ENCODE assay signal across 10 mouse cellular contexts in genomic region chrX:73593212-73593611, GRCm38 (mm10). TPM values are rescaled to one million over a fixed set of nuclear protein-coding genes. Genes with fewer than 3 reads are reported as not detected.
DNase-seq lines count a peak whose midpoint lies in the region; ATAC-seq and TF ChIP-seq lines count a peak whose summit lies in the region.
"Had no signal": no experiment of that assay in that cellular context is flagged by ENCODE, and none has a peak within 500 bp of the region (broad histone marks: within the 10 kb centered on the region; RNA-seq: fewer than 3 reads in every experiment).

No protein-coding gene starts in this region.

- H3K4me1 ChIP-seq in heart, embryonic 12.5 days (replicated peaks): 0 out of 2 replicates have a peak, but pooled peaks cover 3% of the 10 kb centered on the region
- no peaks in the 10 kb centered on the region for H3K4me1 ChIP-seq in ES-Bruce4 (ENCODE audit: control insufficient read depth, insufficient read depth, low read length)
- H3K4me1 ChIP-seq in liver, embryonic 14.5 days (replicated peaks; ENCODE audit: control insufficient read depth in 2 of 2, insufficient read depth in 2 of 2, low read length in 1 of 2): peaks cover 0 to 3% of the 10 kb centered on the region in 2 experiments; a peak in 1 of 4 replicates
- H3K4me1 ChIP-seq in stomach, embryonic 15.5 days: no peaks in the 10 kb centered on the region
- H3K4me1 ChIP-seq: embryonic facial prominence, embryonic 13.5 days; neural tube, embryonic 12.5 days had no signal

- H3K4me2 ChIP-seq in heart, embryonic 12.5 days: no peak overlapping the region
- no peak overlapping the region for H3K4me2 ChIP-seq in liver, embryonic 14.5 days (ENCODE audit: low read depth)
- H3K4me2 ChIP-seq in stomach, embryonic 15.5 days: no peak overlapping the region
- H3K4me2 ChIP-seq: embryonic facial prominence, embryonic 13.5 days; neural tube, embryonic 12.5 days had no signal

- intact Hi-C loops in gastrocnemius, postnatal 14 days (cut with DNase I; ENCODE audit: low total_unique reads): no loop called here

- H3K9ac ChIP-seq in heart, embryonic 12.5 days: no peak overlapping the region
- H3K9ac ChIP-seq in ES-Bruce4 (ENCODE audit: low read depth, poor library complexity, severe bottlenecking): no peak overlapping the region
- no peak overlapping the region for H3K9ac ChIP-seq in liver, embryonic 14.5 days (replicated peaks)
- H3K9ac ChIP-seq in stomach, embryonic 15.5 days: no peak overlapping the region
- H3K9ac ChIP-seq: embryonic facial prominence, embryonic 13.5 days; neural tube, embryonic 12.5 days had no signal

- H3K27me3 ChIP-seq in heart, embryonic 12.5 days (replicated peaks): peaks cover 13% of the 10 kb centered on the region; the same call in 1 of the 2 replicates
- no peaks in the 10 kb centered on the region for H3K27me3 ChIP-seq in ES-Bruce4 (ENCODE audit: control insufficient read depth, insufficient read depth, low read length, poor library complexity, severe bottlenecking)
- no peaks in the 10 kb centered on the region for H3K27me3 ChIP-seq in liver, embryonic 14.5 days (ENCODE audit: control insufficient read depth, insufficient read depth, low read length)
- H3K27me3 ChIP-seq in stomach, embryonic 15.5 days (replicated peaks): 0 out of 2 replicates have a peak, but pooled peaks cover 3% of the 10 kb centered on the region
- H3K27me3 ChIP-seq: neural tube, embryonic 12.5 days had no signal

- TF ChIP-seq POLR2A in ES-Bruce4 (IDR thresholded peaks at IDR 0.05; ENCODE audit: insufficient read depth, low read length): no peak

- H3K4me3 ChIP-seq in heart, embryonic 12.5 days: no peak overlapping the region
- no peak overlapping the region for H3K4me3 ChIP-seq in ES-Bruce4 (ENCODE audit: low read depth, low read length)
- no peak overlapping the region for H3K4me3 ChIP-seq in liver, embryonic 14.5 days (ENCODE audit: insufficient read depth in 1 of 2, low read depth in 2 of 2, low read length in 2 of 2)
- H3K4me3 ChIP-seq in stomach, embryonic 15.5 days (replicated peaks): no peak overlapping the region
- H3K4me3 ChIP-seq: embryonic facial prominence, embryonic 13.5 days; neural tube, embryonic 12.5 days had no signal

- peak; percentile 55 for TF ChIP-seq CTCF in ES-Bruce4 (IDR thresholded peaks at IDR 0.05; ENCODE audit: low read depth, low read length)
- TF ChIP-seq CTCF in liver, embryonic 14.5 days (IDR thresholded peaks at IDR 0.05; ENCODE audit: low read depth): peak; percentile 69

- DNase-seq in heart, postnatal 4 days: peak; percentile 31
- peak; percentile 45 for DNase-seq in embryo, embryonic 10 days (ENCODE audit: low spot score)
- DNase-seq in liver, embryonic 14.5 days (ENCODE audit: low read depth in 3 of 3, low spot score in 3 of 3): no peak
- DNase-seq in gastrocnemius, postnatal 14 days: no peak
- no peak for DNase-seq in right cerebral cortex, postnatal 36 days (ENCODE audit: low spot score in 2 of 2)

- 21% methylated on average over 6 of the region's 6 CpGs for WGBS in heart, embryonic 12.5 days
- WGBS in liver, embryonic 14.5 days (ENCODE audit: insufficient replicate concordance): 9% methylated on average over 6 of the region's 6 CpGs
- 22% methylated on average over 6 of the region's 6 CpGs for WGBS in stomach, embryonic 15.5 days

- ATAC-seq in heart, embryonic 12.5 days (ENCODE audit: insufficient number of reproducible peaks, low FRiP score): no peak
- 0 out of 2 replicates have a peak, but pooled peaks have one; percentile 48 for ATAC-seq in liver, embryonic 14.5 days (ENCODE audit: insufficient read depth)
- peak; percentile 27; the same call in 1 of the 2 replicates for ATAC-seq in stomach, embryonic 15.5 days (ENCODE audit: insufficient read depth, low FRiP score, low read depth)

- H3K27ac ChIP-seq in heart, embryonic 12.5 days (ENCODE audit: poor library complexity, severe bottlenecking): no peak overlapping the region
- H3K27ac ChIP-seq in ES-Bruce4 (ENCODE audit: insufficient read depth, low read length): 0 out of 2 replicates have a peak overlapping the region, but pooled peaks have one; percentile 87
- H3K27ac ChIP-seq in liver, embryonic 14.5 days: no peak overlapping the region
- H3K27ac ChIP-seq in stomach, embryonic 15.5 days: no peak overlapping the region
- H3K27ac ChIP-seq: embryonic facial prominence, embryonic 13.5 days; neural tube, embryonic 12.5 days had no signal

- H3K9me3 ChIP-seq in heart, embryonic 12.5 days (replicated peaks): no peaks in the 10 kb centered on the region; the same call in 1 of the 2 replicates
- no peaks in the 10 kb centered on the region for H3K9me3 ChIP-seq in ES-Bruce4 (replicated peaks; ENCODE audit: control insufficient read depth, insufficient read depth, low read length, poor library complexity, severe bottlenecking)
- H3K9me3 ChIP-seq in liver, embryonic 14.5 days (ENCODE audit: control insufficient read depth, low read length): no peaks in the 10 kb centered on the region
- no peaks in the 10 kb centered on the region for H3K9me3 ChIP-seq in stomach, embryonic 15.5 days
- H3K9me3 ChIP-seq: embryonic facial prominence, embryonic 13.5 days; neural tube, embryonic 12.5 days had no signal

- no peaks in the 10 kb centered on the region for H3K36me3 ChIP-seq in heart, embryonic 12.5 days
- no peaks in the 10 kb centered on the region for H3K36me3 ChIP-seq in ES-Bruce4 (ENCODE audit: control insufficient read depth, insufficient read depth, low read length, poor library complexity, severe bottlenecking)
- H3K36me3 ChIP-seq in liver, embryonic 14.5 days (replicated peaks; ENCODE audit: control insufficient read depth, insufficient read depth, low read depth): no peaks in the 10 kb centered on the region
- H3K36me3 ChIP-seq in stomach, embryonic 15.5 days: no peaks in the 10 kb centered on the region
- H3K36me3 ChIP-seq: embryonic facial prominence, embryonic 13.5 days; neural tube, embryonic 12.5 days had no signal

- no peak for TF ChIP-seq EP300 in ES-Bruce4 (IDR thresholded peaks at IDR 0.05; ENCODE audit: insufficient read depth, low read depth, low read length)
- no peak for TF ChIP-seq EP300 in liver, embryonic 14.5 days (IDR thresholded peaks at IDR 0.05; ENCODE audit: low read depth)

RNA-seq across cellular contexts. Expression of gene Dusp9, which starts 46.0 kb away (rescaled TPM):
- total RNA-seq in heart, postnatal 4 days (2021): under 1 TPM; 0.18 to 0.19 TPM
- polyA plus RNA-seq in heart, embryonic 12.5 days (2016; fragmentation: Nextera tagmentation; extraction: Ambion mirVana): 9.8 and 10.3 TPM in 2 replicates
- polyA plus RNA-seq in ES-Bruce4 (2011; ENCODE audit: insufficient read depth, insufficient read length, low read depth, missing spikeins): 214 and 216 TPM in 2 replicates
- polyA plus RNA-seq in liver, embryonic 14.5 days (2012; rRNA removed): 23.0 and 24.7 TPM in 2 replicates
- polyA plus RNA-seq in liver, embryonic 14.5 days (2014; fragmentation: Nextera tagmentation; extraction: Ambion mirVana): 8.1 and 9.3 TPM in 2 replicates
- polyA plus RNA-seq in stomach, embryonic 15.5 days (2015; fragmentation: Nextera tagmentation; extraction: Ambion mirVana): 15.0 and 16.9 TPM in 2 replicates
- total RNA-seq in gastrocnemius, postnatal 14 days (2021): not detected

Comparison
In these comparisons a context has a peak if more than half of its experiments do, and no peak if none do; other contexts are left out.
1. DNase-seq: peak in heart, postnatal 4 days (single experiment) and embryo, embryonic 10 days (single experiment); none in liver, embryonic 14.5 days (0 of 3), gastrocnemius, postnatal 14 days (single experiment) and right cerebral cortex, postnatal 36 days (0 of 2).